9 mouse cellular contexts compared by ENCODE assay signal in genomic region chr10:75853452-75853851, GRCm38 (mm10). TPM values are rescaled to one million over a fixed set of nuclear protein-coding genes. Genes with fewer than 3 reads are reported as not detected.
DNase-seq lines count a peak whose midpoint lies in the region; ATAC-seq lines count a peak whose summit lies in the region.
"Had no signal": no experiment of that assay in that cellular context is flagged by ENCODE, and none has a peak within 500 bp of the region (broad histone marks: within the 10 kb centered on the region; RNA-seq: fewer than 3 reads in every experiment).

No protein-coding gene starts in this region.

- 22% methylated on average over 10 of the region's 10 CpGs for WGBS in forebrain, embryonic 15.5 days
- 31% methylated on average over 10 of the region's 10 CpGs for WGBS in hindbrain, embryonic 11.5 days

- H3K27me3 ChIP-seq in forebrain, embryonic 15.5 days = no peaks in the 10 kb centered on the region
- no peaks in the 10 kb centered on the region for H3K27me3 ChIP-seq in hindbrain, embryonic 11.5 days (ENCODE audit: control insufficient read depth, insufficient read depth, low read length)

- ATAC-seq in forebrain, embryonic 15.5 days (replicated peaks) = peak; percentile 54; the same call in 1 of the 2 replicates
- ATAC-seq in hindbrain, embryonic 11.5 days (ENCODE audit: low FRiP score) = peak; percentile 58; the same call in 1 of the 2 replicates

- H3K4me2 ChIP-seq in forebrain, embryonic 15.5 days (replicated peaks) = no peak overlapping the region
- H3K4me2 ChIP-seq in hindbrain, embryonic 11.5 days (replicated peaks; ENCODE audit: low read depth, low read length) = no peak overlapping the region

- H3K27ac ChIP-seq in forebrain, embryonic 15.5 days (replicated peaks) = no peak overlapping the region
- no peak overlapping the region for H3K27ac ChIP-seq in hindbrain, embryonic 11.5 days (ENCODE audit: low read depth, low read length)

- no peaks in the 10 kb centered on the region for H3K9me3 ChIP-seq in forebrain, embryonic 15.5 days
- H3K9me3 ChIP-seq in hindbrain, embryonic 11.5 days (ENCODE audit: control insufficient read depth, low read length) = no peaks in the 10 kb centered on the region

- peaks cover 9% of the 10 kb centered on the region for H3K4me1 ChIP-seq in forebrain, embryonic 15.5 days
- no peaks in the 10 kb centered on the region; the same call in 1 of the 2 replicates for H3K4me1 ChIP-seq in hindbrain, embryonic 11.5 days (replicated peaks; ENCODE audit: control insufficient read depth, insufficient read depth, low read length)

- no peak overlapping the region for H3K4me3 ChIP-seq in forebrain, embryonic 15.5 days
- no peak overlapping the region for H3K4me3 ChIP-seq in hindbrain, embryonic 11.5 days (ENCODE audit: low read depth, low read length)

- 0 out of 2 replicates have a peak, but pooled peaks cover 3% of the 10 kb centered on the region for H3K36me3 ChIP-seq in forebrain, embryonic 15.5 days
- no peaks in the 10 kb centered on the region for H3K36me3 ChIP-seq in hindbrain, embryonic 11.5 days (ENCODE audit: control insufficient read depth, insufficient read depth, low read length)

- no peak overlapping the region for H3K9ac ChIP-seq in forebrain, embryonic 15.5 days (replicated peaks)
- H3K9ac ChIP-seq in hindbrain, embryonic 11.5 days (ENCODE audit: low read depth, low read length) = no peak overlapping the region

- peak; percentile 70 for DNase-seq in MEL-GATA-1-ER (ENCODE audit: extremely low read depth, low read depth)
- DNase-seq in c-Kit-positive CD71-positive TER-119-positive erythroid progenitor cells, embryonic 14.5 days (ENCODE audit: low spot score) = peak; percentile 88
- DNase-seq in hindbrain, embryonic 11.5 days (ENCODE audit: low spot score) = peak; percentile 89
- peak; percentile 87 to 88 for DNase-seq in layer of hippocampus, postnatal 10 days (ENCODE audit: low spot score in 2 of 2)
- peak; percentile 91 for DNase-seq in lung, postnatal 10 days
- peak; percentile 87 for DNase-seq in right cerebral cortex, adult 18-20 months
- peak; percentile 90 for DNase-seq in thymus, postnatal 4 days

RNA-seq across cellular contexts. Expression of gene Mif, which starts 6.6 kb away (rescaled TPM):
- 1,708 and 1,857 TPM in 2 replicates for polyA plus RNA-seq in forebrain, embryonic 15.5 days (2015; fragmentation: Nextera tagmentation; extraction: Ambion mirVana)
- polyA plus RNA-seq in hindbrain, embryonic 11.5 days (2014; fragmentation: Nextera tagmentation; extraction: Ambion mirVana) = 1,947 and 1,962 TPM in 2 replicates
- 100 to 1,000 TPM; 674 to 738 TPM for total RNA-seq in layer of hippocampus, postnatal 10 days (2021)

RNA-seq across cellular contexts. Expression of gene Gstt2, which starts 16.2 kb away (rescaled TPM):
- polyA plus RNA-seq in forebrain, embryonic 15.5 days (2015; fragmentation: Nextera tagmentation; extraction: Ambion mirVana) = 3.9 and 5.1 TPM in 2 replicates
- polyA plus RNA-seq in hindbrain, embryonic 11.5 days (2014; fragmentation: Nextera tagmentation; extraction: Ambion mirVana) = 7.8 and 10.0 TPM in 2 replicates
- total RNA-seq in layer of hippocampus, postnatal 10 days (2021) = 1 to 10 TPM; 5.0 to 6.1 TPM

RNA-seq across cellular contexts. Expression of gene Gstt4, which starts 31.1 kb away (rescaled TPM):
- not detected in 2 replicates for polyA plus RNA-seq in forebrain, embryonic 15.5 days (2015; fragmentation: Nextera tagmentation; extraction: Ambion mirVana)
- not detected in 2 replicates for polyA plus RNA-seq in hindbrain, embryonic 11.5 days (2014; fragmentation: Nextera tagmentation; extraction: Ambion mirVana)
- total RNA-seq in layer of hippocampus, postnatal 10 days (2021) = not detected
- polyA plus RNA-seq: heart, embryonic 14.5 days had no signal

RNA-seq across cellular contexts. Expression of gene Derl3, which starts 39.8 kb away (rescaled TPM):
- 2.9 and 3.5 TPM in 2 replicates for polyA plus RNA-seq in forebrain, embryonic 15.5 days (2015; fragmentation: Nextera tagmentation; extraction: Ambion mirVana)
- 2.9 and 3.3 TPM in 2 replicates for polyA plus RNA-seq in hindbrain, embryonic 11.5 days (2014; fragmentation: Nextera tagmentation; extraction: Ambion mirVana)
- total RNA-seq in layer of hippocampus, postnatal 10 days (2021) = 1 to 10 TPM in 1 of 2 experiments, not detected in 1; 1.7 TPM

RNA-seq across cellular contexts. Expression of gene Gstt1, which starts 55.1 kb away (rescaled TPM):
- 10.7 and 11.5 TPM in 2 replicates for polyA plus RNA-seq in forebrain, embryonic 15.5 days (2015; fragmentation: Nextera tagmentation; extraction: Ambion mirVana)
- polyA plus RNA-seq in hindbrain, embryonic 11.5 days (2014; fragmentation: Nextera tagmentation; extraction: Ambion mirVana) = 5.0 and 5.6 TPM in 2 replicates
- 1 to 10 TPM; 2.8 to 5.2 TPM for total RNA-seq in layer of hippocampus, postnatal 10 days (2021)
